Mouse (Mus musculus) midbrain, embryonic 10.5 days (tissue): Measurements from ENCODE around the gene Dlg2. TPM values are rescaled to one million over a fixed set of nuclear protein-coding genes. Genes with fewer than 3 reads are reported as not detected.

Experiments used
- DNase-seq: peaks from one replicate; pipeline ENCODE4 v3.0.0-alpha.2; 2017; ENCODE audit warnings: low spot score
- H3K27ac ChIP-seq: fragments of 300-500 bp; sonication (generic); replicated peaks from 2 replicates; pipeline ENCODE4 v1.5.1; 2016; ENCODE audit warnings: mild to moderate bottlenecking
- H3K27me3 ChIP-seq: fragments of 300-500 bp; sonication (generic); 2 replicates; pipeline ENCODE4 v1.6.1; 2016; ENCODE audit warnings: low read depth, mild to moderate bottlenecking; ENCODE audit not compliant: poor library complexity, severe bottlenecking
- H3K36me3 ChIP-seq: fragments of 300-500 bp; sonication (generic); 2 replicates; pipeline ENCODE4 v1.6.1; 2016; ENCODE audit warnings: mild to moderate bottlenecking, moderate library complexity
- H3K4me1 ChIP-seq: fragments of 300-500 bp; sonication (generic); 2 replicates; pipeline ENCODE4 v1.6.1; 2016
- H3K4me3 ChIP-seq: fragments of 300-500 bp; sonication (generic); 2 replicates; pipeline ENCODE4 v1.5.1; 2016; ENCODE audit warnings: mild to moderate bottlenecking, moderate library complexity
- H3K9me3 ChIP-seq: fragments of 300-500 bp; sonication (generic); replicated peaks from 2 replicates; pipeline ENCODE4 v1.6.1; 2016; ENCODE audit warnings: mild to moderate bottlenecking
- WGBS: fragments of 180-500 bp; shearing (Covaris S2); methylation state at CpG from one replicate; pipeline ENCODE4 v1.1.7; 2016; 5-methylcytosine and 5-hydroxymethylcytosine counted together
- polyA plus RNA-seq: library from polyadenylated mRNA; unstranded; fragments of >200 nt; fragmentation: Nextera tagmentation; extraction: Ambion mirVana; gene quantifications from 2 replicates; pipeline ENCODE4 v1.2.1, GENCODE M21; 2016

Dlg2 gene
- polyA plus RNA-seq, 1 experiment from 2014 or later: 1.1 TPM

- Histone ChIP-seq H3K36me3 (no peaks in the 10 kb centered on the region), H3K9me3 (no peaks in the 10 kb centered on the region), H3K4me1 (peaks cover 24% of the 10 kb centered on the region), H3K27ac (peak overlapping the region; percentile 63), H3K4me3 (peak overlapping the region; percentile 55), H3K27me3 (peaks cover 40% of the 10 kb centered on the region)
- WGBS: 18% methylated on average over 29 of the region's 29 CpGs
- peak; percentile 53 for DNase-seq
Measured at GRCm38 (mm10) chr7:92180591-92181587, 1704.4 kb downstream of the Dlg2 start.

GRCm38 (mm10) chr7:92181959-92182612 lies 1705.6 kb downstream of the Dlg2 start:
- Histone ChIP-seq H3K36me3 (no peaks in the 10 kb centered on the region), H3K27ac (0 out of 2 replicates have a peak overlapping the region, but pooled peaks have one; percentile 13), H3K9me3 (no peaks in the 10 kb centered on the region), H3K4me1 (peaks cover 24% of the 10 kb centered on the region), H3K4me3 (peak overlapping the region; percentile 55), H3K27me3 (peaks cover 40% of the 10 kb centered on the region)
- 9% methylated on average over 10 of the region's 10 CpGs for WGBS
- DNase-seq: peak; percentile 34

- H3K27ac ChIP-seq: no peak overlapping the region
- 92% methylated on average over 7 of the region's 7 CpGs for WGBS
- no peak for DNase-seq
- no peak overlapping the region for H3K4me3 ChIP-seq
- H3K27me3 ChIP-seq: peaks cover 39% of the 10 kb centered on the region
- no peaks in the 10 kb centered on the region for H3K9me3 ChIP-seq
- H3K36me3 ChIP-seq: no peaks in the 10 kb centered on the region
- H3K4me1 ChIP-seq: peaks cover 24% of the 10 kb centered on the region
Measured at GRCm38 (mm10) chr7:92184371-92185059, 1708.0 kb downstream of the Dlg2 start.

- Histone ChIP-seq H3K36me3 (no peaks in the 10 kb centered on the region), H3K27me3 (peaks cover 21% of the 10 kb centered on the region), H3K9me3 (no peaks in the 10 kb centered on the region), H3K4me1 (peaks cover 13% of the 10 kb centered on the region), H3K4me3 (no peak overlapping the region), H3K27ac (no peak overlapping the region)
- WGBS: 93% methylated on average over 5 of the region's 5 CpGs
- no peak for DNase-seq
Measured at GRCm38 (mm10) chr7:92186341-92186740, 1709.9 kb downstream of the Dlg2 start.

GRCm38 (mm10) chr7:92189149-92189548 lies 1712.7 kb downstream of the Dlg2 start:
- Histone ChIP-seq H3K27ac (no peak overlapping the region), H3K9me3 (no peaks in the 10 kb centered on the region), H3K4me3 (no peak overlapping the region), H3K36me3 (no peaks in the 10 kb centered on the region), H3K4me1 (no peaks in the 10 kb centered on the region), H3K27me3 (no peaks in the 10 kb centered on the region)
- WGBS: 81% methylated on average over 6 of the region's 6 CpGs
- no peak for DNase-seq

GRCm38 (mm10) chr7:92196004-92196403 lies 1719.5 kb downstream of the Dlg2 start:
- Histone ChIP-seq H3K27me3 (no peaks in the 10 kb centered on the region), H3K36me3 (no peaks in the 10 kb centered on the region), H3K4me1 (no peaks in the 10 kb centered on the region), H3K4me3 (no peak overlapping the region), H3K9me3 (no peaks in the 10 kb centered on the region), H3K27ac (no peak overlapping the region)
- WGBS: 85% methylated on average over 4 of the region's 4 CpGs
- no peak for DNase-seq

GRCm38 (mm10) chr7:92197621-92198020 lies 1721.1 kb downstream of the Dlg2 start:
- no peak overlapping the region for H3K27ac ChIP-seq
- 83% methylated on average over 3 of the region's 3 CpGs for WGBS
- H3K27me3 ChIP-seq: no peaks in the 10 kb centered on the region
- H3K4me3 ChIP-seq: no peak overlapping the region
- H3K9me3 ChIP-seq: no peaks in the 10 kb centered on the region
- H3K36me3 ChIP-seq: no peaks in the 10 kb centered on the region
- no peak for DNase-seq
- H3K4me1 ChIP-seq: no peaks in the 10 kb centered on the region

- H3K4me1 ChIP-seq: no peaks in the 10 kb centered on the region
- H3K36me3 ChIP-seq: no peaks in the 10 kb centered on the region
- no peak for DNase-seq
- H3K27me3 ChIP-seq: no peaks in the 10 kb centered on the region
- no peaks in the 10 kb centered on the region for H3K9me3 ChIP-seq
- WGBS: 89% methylated on average over 1 of the region's 1 CpGs
- no peak overlapping the region for H3K27ac ChIP-seq
- no peak overlapping the region for H3K4me3 ChIP-seq
Measured at GRCm38 (mm10) chr7:92199131-92199530, 1722.7 kb downstream of the Dlg2 start.

GRCm38 (mm10) chr7:92210701-92211100 lies 1734.2 kb downstream of the Dlg2 start:
- H3K4me3 ChIP-seq: no peak overlapping the region
- no peaks in the 10 kb centered on the region for H3K36me3 ChIP-seq
- no peak overlapping the region for H3K27ac ChIP-seq
- WGBS: 87% methylated on average over 5 of the region's 5 CpGs
- no peaks in the 10 kb centered on the region for H3K27me3 ChIP-seq
- no peaks in the 10 kb centered on the region for H3K9me3 ChIP-seq
- no peak for DNase-seq
- H3K4me1 ChIP-seq: no peaks in the 10 kb centered on the region

- Histone ChIP-seq H3K9me3 (no peaks in the 10 kb centered on the region), H3K27ac (no peak overlapping the region), H3K27me3 (no peaks in the 10 kb centered on the region), H3K4me3 (no peak overlapping the region), H3K36me3 (no peaks in the 10 kb centered on the region), H3K4me1 (no peaks in the 10 kb centered on the region)
- no peak for DNase-seq
- WGBS: 92% methylated on average over 5 of the region's 5 CpGs
Measured at GRCm38 (mm10) chr7:92213751-92214150, 1737.3 kb downstream of the Dlg2 start.

- no peaks in the 10 kb centered on the region for H3K36me3 ChIP-seq
- DNase-seq: no peak
- no peaks in the 10 kb centered on the region for H3K27me3 ChIP-seq
- no peak overlapping the region for H3K27ac ChIP-seq
- no peak overlapping the region for H3K4me3 ChIP-seq
- H3K9me3 ChIP-seq: no peaks in the 10 kb centered on the region
- H3K4me1 ChIP-seq: no peaks in the 10 kb centered on the region
Measured at GRCm38 (mm10) chr7:92218171-92218570, 1741.7 kb downstream of the Dlg2 start.

GRCm38 (mm10) chr7:92220619-92221018 lies 1744.1 kb downstream of the Dlg2 start:
- Histone ChIP-seq H3K4me3 (no peak overlapping the region), H3K36me3 (no peaks in the 10 kb centered on the region), H3K9me3 (no peaks in the 10 kb centered on the region), H3K4me1 (no peaks in the 10 kb centered on the region), H3K27ac (no peak overlapping the region), H3K27me3 (no peaks in the 10 kb centered on the region)
- DNase-seq: no peak
